Mouse (Mus musculus) cortical plate, adult 2 months (tissue): ENCODE results near the gene Dapp1.

Experiments used
- CTCF ChIP-seq: fragments of 200-500 bp; IDR thresholded peaks from 2 replicates; pipeline ENCODE4 v1.5.1; 2011; ENCODE audit warnings: mild to moderate bottlenecking, control low read depth, low read length; ENCODE audit not compliant: insufficient read depth; ENCODE audit errors: extremely low read depth
- POLR2A ChIP-seq: fragments of 200-500 bp; IDR thresholded peaks from 2 replicates; pipeline ENCODE4 v1.6.1; 2011; ENCODE audit warnings: mild to moderate bottlenecking, low read length, control low read depth; ENCODE audit not compliant: insufficient read depth; ENCODE audit errors: extremely low read depth

GRCm38 (mm10) chr3:138030563-138030962 lies 49.2 kb upstream of the Dapp1 start:
- TF ChIP-seq CTCF (no peak), POLR2A (no peak)
